Mouse (Mus musculus) adrenal gland, postnatal 25 days (tissue): ENCODE data around the gene Acsf2. TPM values are rescaled to one million over a fixed set of nuclear protein-coding genes. Genes with fewer than 3 reads are reported as not detected.

Source experiments
- DNase-seq: peaks from one replicate; pipeline ENCODE4 v3.0.0; 2021; ENCODE audit warnings: mixed read lengths
- total RNA-seq: library from RNA; stranded (reverse); gene quantifications from 2 replicates; pipeline ENCODE4 v1.2.3, GENCODE M21; 2021

Gene Acsf2
- total RNA-seq, 1 experiment from 2014 or later: 120 TPM

DNA sequence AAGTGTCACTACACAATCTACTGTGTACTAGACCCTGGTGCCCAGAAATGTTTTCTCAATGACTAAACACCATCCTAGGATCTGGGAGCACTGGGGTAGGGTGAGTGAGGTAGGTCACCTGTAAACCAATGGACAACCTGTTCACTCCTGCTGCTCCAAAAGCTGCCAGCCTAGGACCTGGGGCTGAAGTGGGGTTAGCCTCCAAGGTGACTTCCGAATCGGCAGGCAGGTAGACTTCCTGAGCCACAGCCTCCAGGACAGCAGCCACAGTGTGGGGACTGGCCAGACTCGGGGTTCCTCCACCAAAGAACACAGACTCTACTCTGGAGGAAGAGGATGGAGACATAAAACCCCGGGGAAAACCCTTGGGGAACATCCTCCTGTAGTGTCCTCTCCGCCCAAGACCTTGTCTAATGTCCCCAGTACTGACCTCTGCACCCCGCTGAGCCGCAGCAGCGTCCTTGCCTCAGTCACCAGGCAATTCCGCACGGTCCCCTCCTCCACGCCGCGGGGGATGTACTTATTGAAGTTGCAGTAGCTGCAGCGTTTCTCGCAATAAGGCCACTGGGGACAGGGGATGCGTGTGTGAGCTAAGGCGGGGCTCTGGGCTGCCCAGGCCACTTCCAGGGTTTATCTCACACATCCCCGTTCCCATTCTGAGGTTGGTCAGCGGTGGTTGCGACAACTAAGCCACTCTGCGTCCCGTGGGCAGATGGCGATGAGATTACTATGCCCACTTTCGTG lies 53.5 kb downstream of the Acsf2 start:
- peak; percentile 68 for DNase-seq

DNA sequence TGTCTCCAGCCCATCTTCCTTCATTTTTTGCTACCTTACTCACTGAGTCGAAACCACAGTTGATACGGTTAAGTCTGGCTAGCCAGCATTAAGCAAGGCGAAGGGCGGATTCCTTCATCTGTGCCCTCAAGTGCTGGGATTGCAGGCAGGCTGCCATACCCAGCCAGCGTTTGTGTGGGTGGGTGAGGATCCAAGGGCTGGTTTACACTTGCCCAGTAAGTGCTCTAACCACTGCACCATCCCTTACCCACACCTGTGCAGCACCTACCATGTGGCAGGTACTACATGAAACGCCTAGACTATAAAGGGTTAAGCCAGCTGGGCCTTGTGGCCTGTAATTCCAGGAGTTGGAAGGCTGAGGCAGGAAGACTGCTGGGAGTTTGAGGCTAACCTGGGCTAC lies 54.4 kb downstream of the Acsf2 start:
- no peak for DNase-seq

DNA sequence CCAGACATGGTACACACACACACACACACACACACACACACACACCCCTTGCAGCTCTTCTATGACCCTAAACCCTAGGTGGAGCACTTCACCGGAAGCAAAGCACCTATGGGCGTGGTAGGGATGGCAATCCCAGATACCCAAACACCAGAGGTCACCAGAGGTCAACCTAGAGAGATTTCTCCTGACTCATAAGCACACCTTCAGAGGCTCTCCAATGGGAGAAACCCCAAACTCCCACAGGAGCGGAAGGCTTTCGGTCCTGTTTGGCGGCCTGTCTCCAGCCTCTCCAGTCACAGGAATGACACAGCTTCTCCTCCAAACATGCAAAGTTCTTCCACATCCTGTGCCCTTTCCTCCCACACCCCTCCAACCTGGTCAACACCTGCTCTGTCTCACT lies 55.3 kb downstream of the Acsf2 start:
- DNase-seq: no peak

DNA sequence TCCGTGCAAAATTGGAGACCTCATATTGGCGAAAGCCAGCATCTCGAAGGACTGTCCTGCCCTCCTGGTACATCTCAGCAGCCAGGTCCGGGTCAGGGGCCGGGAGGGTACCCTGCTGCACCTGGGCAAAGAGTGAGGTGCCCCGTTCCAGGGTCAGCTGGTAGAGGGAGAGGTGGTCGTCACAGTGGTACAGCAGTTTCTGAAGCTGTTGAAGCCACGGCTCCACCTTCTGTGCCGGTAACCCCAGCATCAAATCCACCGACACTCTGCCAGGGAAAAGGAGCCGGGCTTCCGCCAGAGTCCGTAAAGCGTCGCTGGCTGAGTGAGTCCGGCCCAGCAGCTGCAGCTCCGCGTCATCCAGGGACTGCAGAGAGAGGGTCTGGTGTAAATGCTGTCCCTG lies 57.2 kb downstream of the Acsf2 start:
- no peak for DNase-seq

DNA sequence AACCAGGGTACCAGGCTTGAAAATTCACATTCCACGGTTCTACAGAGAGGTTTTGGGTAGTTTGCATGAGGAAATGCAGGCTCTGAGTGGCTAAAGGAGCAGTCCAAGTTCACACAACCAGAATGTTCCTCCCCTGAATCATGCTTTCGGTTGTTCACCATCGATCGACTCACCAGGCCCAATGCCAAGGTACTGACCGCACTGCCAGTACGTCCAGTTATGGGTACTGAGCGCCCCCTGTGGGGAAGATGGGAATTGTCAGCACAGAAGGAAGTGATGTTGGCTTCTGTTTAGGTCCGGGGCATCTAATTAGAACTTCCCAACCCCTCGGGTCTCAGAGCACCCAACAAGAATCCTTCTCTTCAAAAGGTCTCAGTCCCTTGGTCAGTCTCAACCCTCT lies 57.7 kb downstream of the Acsf2 start:
- peak; percentile 97 for DNase-seq

DNA sequence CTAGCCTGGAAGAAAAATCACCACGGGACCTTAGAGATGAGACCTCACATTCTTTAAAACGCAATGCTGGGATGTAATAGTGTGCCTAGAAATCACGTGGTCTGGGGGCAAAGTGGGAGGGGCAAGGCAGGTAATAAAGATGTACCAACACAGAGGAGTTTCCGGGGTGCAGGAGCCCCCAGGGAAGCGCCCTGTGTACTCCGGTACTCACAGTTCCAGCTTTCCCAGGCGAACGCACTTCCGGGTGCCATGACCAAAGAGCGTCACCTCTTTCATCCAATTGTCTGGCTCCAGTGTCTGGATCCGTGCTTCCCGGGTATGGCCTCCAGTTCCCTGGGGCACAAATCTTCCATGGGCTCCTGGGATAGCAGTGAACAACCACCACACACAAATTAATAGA lies 58.3 kb downstream of the Acsf2 start:
- no peak for DNase-seq

DNA sequence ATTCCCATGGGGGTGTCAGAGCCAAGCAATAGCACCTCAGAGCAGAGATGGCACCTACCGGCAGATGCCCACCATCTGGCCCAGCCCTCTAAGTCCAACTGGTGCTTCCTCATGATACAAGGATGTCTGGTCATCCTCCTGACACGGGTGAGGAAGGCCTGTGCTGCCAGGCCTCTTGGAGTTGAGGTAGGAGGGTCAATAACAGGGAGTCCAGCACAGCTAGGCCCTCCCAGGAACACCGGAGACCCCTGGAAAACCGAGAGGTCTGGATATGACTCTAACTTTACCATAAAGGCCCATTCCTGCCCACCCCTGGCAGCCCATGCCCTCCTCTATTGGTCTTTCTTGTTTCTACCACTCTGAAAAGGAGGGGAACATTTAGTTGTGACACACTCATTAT lies 59.3 kb downstream of the Acsf2 start:
- no peak for DNase-seq

DNA sequence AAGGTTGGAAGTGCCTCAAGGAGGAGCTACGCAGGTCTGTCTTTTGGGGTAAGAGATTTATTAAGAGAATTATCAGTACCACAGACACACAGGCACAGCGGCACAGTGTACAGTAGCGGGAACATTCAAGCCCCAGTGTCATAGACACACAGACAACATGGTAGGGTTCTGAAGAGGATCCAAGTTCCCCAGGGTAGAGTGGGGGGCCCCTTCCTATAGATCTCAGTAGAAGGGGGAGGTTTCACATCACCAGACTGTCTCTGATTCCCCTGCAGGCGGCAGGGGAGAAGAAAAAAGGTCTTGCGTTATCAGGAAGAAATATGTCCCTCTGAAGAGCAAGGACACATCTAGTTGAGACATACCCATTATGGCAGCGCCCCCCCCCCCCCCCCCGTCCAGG lies 61.9 kb downstream of the Acsf2 start:
- DNase-seq: no peak

DNA sequence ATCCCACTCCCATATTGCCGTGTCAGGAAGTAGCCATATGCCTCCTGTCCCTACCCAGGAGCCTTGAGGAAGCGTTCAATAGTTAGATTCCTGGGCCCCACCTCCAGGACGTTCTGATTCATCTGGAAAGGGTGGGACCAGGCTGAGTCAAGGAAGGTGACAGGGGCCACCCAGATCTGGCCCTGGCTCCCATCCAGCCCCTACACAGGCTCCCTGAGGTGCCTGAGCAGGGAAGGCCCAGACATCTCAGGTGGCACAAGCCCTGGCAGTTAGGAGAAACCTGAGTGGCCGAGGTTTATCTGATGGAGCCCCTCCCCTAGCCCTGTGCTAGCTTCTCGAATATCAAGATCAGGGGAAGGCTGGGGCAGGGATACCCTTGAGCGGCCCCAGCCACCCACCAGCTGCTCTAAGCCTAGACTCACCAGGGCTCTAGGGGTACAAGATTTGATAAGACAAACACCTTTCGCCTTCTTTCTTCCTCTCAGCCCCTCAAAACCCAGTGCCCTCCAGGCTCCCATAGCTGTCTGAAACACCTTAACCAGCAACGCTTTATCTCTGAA lies 62.9 kb downstream of the Acsf2 start:
- DNase-seq: peak; percentile 41

DNA sequence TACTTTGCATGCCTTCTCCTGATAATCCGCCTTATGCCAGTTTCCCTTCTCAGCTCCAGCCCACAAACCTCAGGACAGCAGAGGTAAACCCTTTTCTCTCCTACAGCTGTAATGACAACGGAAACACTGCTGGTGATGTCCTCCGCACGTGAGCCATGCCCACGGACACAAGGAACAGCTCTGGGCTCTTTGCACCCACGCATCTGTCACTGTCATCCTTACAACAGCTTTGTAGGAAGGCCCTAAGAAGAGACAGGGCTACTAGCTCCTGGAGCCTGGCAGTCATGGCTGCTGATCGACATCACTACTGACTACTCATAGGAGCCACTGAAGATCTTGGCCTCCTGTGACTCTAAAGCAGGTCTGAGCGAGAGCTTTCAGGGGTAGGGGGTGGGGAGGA lies 68.5 kb downstream of the Acsf2 start:
- DNase-seq: no peak

DNA sequence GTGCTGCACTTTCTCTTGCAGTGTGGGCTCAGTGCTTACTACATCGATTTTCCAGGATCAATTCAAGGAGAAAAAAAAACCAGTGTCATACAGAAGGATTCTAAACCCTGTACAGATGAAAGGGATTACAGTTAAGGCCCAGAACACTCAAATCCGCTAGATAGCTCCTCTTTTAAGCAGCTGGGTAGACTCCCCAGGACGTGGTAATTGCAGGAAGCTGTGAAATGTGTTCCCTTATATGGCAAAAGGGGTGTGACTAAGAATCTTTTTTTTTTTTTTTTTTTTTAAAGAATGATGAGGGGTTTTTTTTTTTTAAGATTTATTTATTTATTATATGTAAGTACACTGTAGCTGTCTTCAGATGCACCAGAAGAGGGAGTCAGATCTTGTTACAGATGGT lies 72.8 kb downstream of the Acsf2 start:
- no peak for DNase-seq

DNA sequence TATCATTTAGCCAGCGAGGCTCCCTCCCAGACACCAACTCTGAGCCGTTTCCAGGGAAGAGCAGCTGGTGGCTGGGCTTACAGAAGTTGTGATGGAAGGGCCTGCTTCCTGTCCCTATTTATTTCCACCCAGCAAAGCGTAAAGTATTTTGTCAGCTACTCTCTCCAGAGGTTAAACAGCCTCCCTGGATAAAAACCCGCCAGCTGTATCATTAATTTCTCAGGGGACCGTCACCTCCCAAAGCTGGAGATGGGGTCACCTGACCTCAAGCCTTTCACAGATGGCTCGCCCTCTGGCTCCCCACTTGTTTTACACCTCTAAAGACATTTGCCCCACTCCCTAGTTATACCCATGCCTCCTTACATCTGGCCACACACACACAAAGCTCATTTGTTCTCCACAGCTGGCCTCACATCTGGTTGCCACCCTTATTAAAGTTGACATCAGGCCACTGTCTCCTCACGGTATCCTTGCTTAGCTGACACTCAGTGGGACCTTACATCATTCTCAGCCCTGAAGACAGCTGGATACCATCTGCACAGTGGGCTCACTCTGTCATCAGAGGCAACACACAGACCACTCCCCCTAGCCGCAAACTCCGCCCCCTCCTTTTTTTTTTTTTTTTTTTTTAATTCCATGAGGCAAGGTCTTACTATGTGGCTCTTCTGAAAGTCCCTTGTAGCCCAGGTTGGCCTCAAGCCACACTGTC lies 75.3 kb downstream of the Acsf2 start:
- DNase-seq: no peak

DNA sequence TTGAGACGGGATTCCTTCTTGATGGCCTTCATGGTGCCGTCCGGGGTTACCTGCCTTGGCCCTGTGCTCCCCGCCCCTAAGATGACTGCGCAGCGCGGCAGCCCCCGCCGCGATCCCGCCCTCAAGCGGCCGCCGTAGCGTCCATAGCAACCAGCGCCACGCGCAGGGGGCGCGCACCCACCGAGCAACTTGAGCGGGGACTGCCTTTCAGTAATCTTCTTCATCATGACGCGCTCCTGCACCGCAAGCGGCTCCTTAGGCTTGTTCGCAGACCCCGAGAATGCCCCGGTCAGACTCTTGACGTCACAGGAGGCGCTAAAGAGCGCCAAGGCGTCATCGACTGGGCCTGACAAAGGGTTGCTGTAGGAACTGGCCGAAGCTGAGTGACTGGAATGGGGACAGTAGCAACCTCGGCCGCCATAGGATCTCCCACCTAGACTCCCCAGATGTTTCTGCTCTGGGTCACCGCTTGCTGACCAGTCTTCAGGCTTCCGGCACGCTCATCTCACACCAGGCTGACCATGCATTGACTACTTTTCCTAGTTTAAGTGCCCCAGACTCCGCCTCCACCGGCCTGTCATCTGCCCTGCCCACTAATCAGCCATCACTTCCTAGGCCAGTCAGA lies 80.3 kb downstream of the Acsf2 start, which contains the start of gene Mycbpap:
Gene Mycbpap, minus strand, starts transcription at position 524 of the 625 bp plus-strand sequence.
- peak; percentile 52 for DNase-seq

DNA sequence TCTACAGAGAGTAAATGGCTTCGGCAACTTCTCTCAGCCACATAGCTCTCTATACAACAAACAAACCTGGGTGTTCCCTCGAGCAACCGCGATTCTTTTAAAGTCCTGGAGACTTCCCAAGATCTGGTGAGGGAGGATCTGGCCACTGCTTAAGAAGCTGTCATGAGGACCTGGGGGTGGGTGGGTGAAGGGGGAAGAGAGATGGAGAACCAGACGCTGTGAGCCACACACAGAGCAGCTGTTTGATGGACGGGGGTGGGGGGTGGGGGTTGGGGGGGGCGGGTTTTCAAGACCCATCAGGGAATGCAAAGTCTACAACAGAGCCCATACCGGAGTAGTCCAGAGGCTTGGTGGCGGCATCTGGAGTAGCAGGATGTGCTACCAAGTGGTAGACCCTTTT lies 88.2 kb downstream of the Acsf2 start:
- no peak for DNase-seq

DNA sequence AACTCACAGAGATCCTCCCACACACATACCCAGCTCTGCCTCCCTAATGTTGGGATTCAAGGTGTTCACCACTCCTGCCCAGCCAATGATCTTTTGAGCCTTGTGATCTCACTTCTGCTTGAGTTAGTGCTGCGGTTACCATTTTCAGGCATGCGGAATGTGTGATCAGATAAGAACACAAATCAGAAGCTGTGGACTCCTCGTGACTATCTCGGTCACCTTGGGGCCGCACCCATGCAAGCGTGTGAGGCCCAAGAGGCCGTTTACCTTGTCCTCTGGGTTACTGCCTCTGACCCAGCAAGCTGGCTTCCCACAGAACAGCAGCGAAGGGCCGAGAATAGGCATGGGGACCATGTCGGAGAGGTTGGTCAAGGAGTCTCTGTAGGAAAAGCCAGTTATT lies 92.7 kb downstream of the Acsf2 start:
- DNase-seq: no peak

Other genes starting within 250 kb of the Acsf2 start
- gene Abcc3, start 208.9 kb downstream of the Acsf2 start, total RNA-seq: 4.5 and 5.1 TPM in 2 replicates
- 0.24 and 1.0 TPM in 2 replicates for gene Cacna1g, start 127.7 kb downstream of the Acsf2 start, total RNA-seq
- not detected in 2 replicates for gene Spata20, start 115.7 kb downstream of the Acsf2 start, total RNA-seq
- gene Epn3, start 101.9 kb downstream of the Acsf2 start, total RNA-seq: 14.6 and 18.7 TPM in 2 replicates
- gene Mycbpap, start 80.1 kb downstream of the Acsf2 start, total RNA-seq: 5.9 and 8.5 TPM in 2 replicates
- gene Rsad1, start 52.6 kb downstream of the Acsf2 start, total RNA-seq: 13.1 and 18.3 TPM in 2 replicates
- not detected in 2 replicates for gene Chad, start 36.8 kb downstream of the Acsf2 start, total RNA-seq
- 90.9 and 112 TPM in 2 replicates for gene Lrrc59, start 27.9 kb upstream of the Acsf2 start, total RNA-seq
- gene Mrpl27, start 51.9 kb upstream of the Acsf2 start, total RNA-seq: 74.4 and 84.2 TPM in 2 replicates
- 0.85 and 2.1 TPM in 2 replicates for gene Eme1, start 52.1 kb upstream of the Acsf2 start, total RNA-seq
- gene Xylt2, start 75.6 kb upstream of the Acsf2 start, total RNA-seq: 16.0 and 22.1 TPM in 2 replicates
- not detected in 2 replicates for gene Gm11541, start 102.6 kb upstream of the Acsf2 start, total RNA-seq
- gene Cdc34b, start 139.9 kb upstream of the Acsf2 start, total RNA-seq: 0.55 TPM in 1 of 2 replicates, not detected in the other
- gene Tmem92, start 180.8 kb upstream of the Acsf2 start, total RNA-seq: not detected in 2 replicates